Mouse (Mus musculus): ENCODE data around the gene Rps25. TPM values are rescaled to one million over a fixed set of nuclear protein-coding genes. Genes with fewer than 3 reads are reported as not detected.
A peak's percentile ranks its signal among the peaks of the same experiment; 100 is the strongest.

The Rps25 gene
- polyA plus RNA-seq, 1 experiment from 2014 or later: 1,882 TPM

DNA sequence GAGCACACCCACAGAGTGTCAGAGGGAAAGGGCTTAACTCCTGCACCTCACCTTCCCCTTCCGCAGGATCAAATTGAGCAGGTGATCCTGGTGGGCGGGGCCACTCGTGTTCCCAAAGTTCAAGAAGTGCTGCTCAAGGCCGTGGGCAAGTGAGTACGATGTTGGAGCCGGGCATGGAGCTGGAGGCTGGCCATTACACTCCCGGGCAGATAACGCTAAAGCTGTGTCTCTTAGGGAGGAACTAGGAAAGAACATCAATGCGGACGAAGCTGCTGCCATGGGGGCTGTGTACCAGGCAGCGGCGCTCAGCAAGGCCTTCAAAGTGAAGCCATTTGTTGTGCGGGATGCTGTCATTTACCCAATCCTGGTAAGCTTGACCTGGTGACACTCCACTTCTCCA, 22.3 kb upstream of the Rps25 start:
- H3K4me3 ChIP-seq (replicated peaks): no peak overlapping the region
- H3K36me3 ChIP-seq: peaks cover 90% of the 10 kb centered on the region
- ATAC-seq (replicated peaks; ENCODE audit: low FRiP score): no peak
- 87% methylated on average over 13 of the region's 13 CpGs for WGBS
- H3K9me3 ChIP-seq (replicated peaks): no peaks in the 10 kb centered on the region
- H3K4me2 ChIP-seq: no peak overlapping the region
- H3K9ac ChIP-seq: no peak overlapping the region
- H3K4me1 ChIP-seq: peaks cover 13% of the 10 kb centered on the region
- no peaks in the 10 kb centered on the region for H3K27me3 ChIP-seq
- no peak overlapping the region for H3K27ac ChIP-seq

DNA sequence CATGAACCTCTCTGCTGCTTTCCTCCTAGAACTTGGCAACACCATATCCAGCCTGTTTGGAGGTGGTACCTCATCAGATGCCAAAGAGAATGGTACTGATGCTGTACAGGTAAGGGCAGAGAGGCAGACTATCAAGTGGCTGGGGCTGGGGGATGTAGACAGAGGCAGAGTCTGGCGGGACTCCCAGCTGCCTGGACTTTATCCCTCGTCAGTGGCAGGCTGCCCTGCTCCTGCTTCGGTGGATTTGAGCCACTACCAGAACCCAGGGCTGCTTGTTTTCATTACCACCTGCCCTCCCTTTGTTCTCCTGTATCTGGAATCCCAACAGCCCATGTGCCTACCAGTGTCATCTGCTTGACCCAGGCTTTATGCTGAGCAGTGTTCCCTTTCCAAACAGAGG, 19.7 kb upstream of the Rps25 start:
- no peaks in the 10 kb centered on the region for H3K9me3 ChIP-seq (replicated peaks)
- peaks cover 98% of the 10 kb centered on the region for H3K36me3 ChIP-seq
- H3K9ac ChIP-seq: no peak overlapping the region
- 87% methylated on average over 3 of the region's 3 CpGs for WGBS
- H3K27ac ChIP-seq: no peak overlapping the region
- H3K4me1 ChIP-seq: no peaks in the 10 kb centered on the region
- H3K27me3 ChIP-seq: no peaks in the 10 kb centered on the region
- H3K4me3 ChIP-seq (replicated peaks): no peak overlapping the region
- no peak for ATAC-seq (replicated peaks; ENCODE audit: low FRiP score)
- no peak overlapping the region for H3K4me2 ChIP-seq

DNA sequence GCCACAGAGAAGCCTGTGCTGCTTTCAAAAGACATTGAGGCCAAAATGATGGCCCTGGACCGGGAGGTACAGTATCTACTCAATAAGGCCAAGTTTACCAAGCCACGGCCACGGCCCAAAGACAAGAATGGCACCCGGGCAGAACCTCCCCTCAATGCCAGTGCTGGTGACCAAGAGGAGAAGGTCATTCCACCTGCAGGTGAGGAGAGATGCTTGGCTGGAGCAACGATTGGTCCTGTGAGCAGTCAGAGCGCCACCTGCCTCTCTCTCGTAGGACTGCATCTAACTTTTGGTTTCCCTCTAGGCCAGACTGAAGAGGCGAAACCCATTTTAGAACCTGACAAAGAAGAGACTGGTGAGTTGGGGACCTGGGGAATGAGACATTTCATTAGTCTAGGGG, 17.7 kb upstream of the Rps25 start:
- Histone ChIP-seq H3K9ac (no peak overlapping the region), H3K9me3 (replicated peaks) (no peaks in the 10 kb centered on the region), H3K36me3 (peaks cover 85% of the 10 kb centered on the region), H3K4me3 (replicated peaks) (no peak overlapping the region), H3K4me2 (no peak overlapping the region), H3K4me1 (no peaks in the 10 kb centered on the region), H3K27ac (no peak overlapping the region), H3K27me3 (no peaks in the 10 kb centered on the region)
- WGBS: 59% methylated on average over 8 of the region's 8 CpGs
- no peak for ATAC-seq (replicated peaks; ENCODE audit: low FRiP score)

DNA sequence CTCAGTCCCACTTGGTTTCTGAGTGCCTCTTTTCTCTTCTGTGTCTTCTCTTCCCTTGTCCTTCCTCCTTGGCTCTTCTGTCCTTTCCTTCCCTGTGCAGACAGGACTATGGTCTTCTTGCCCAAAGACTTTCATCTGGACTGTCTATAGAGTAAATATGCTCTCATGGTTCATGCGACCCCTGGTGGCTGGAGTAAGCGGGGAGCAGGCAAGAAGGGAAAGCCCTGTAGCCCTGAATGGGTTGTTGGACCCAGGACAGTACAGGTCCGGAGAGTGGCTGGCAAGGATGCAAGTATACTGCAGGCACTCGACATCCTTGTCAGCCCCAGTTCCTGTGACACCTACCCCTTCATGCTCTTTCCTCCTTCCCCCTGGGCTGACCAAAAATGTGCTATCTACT, 15.5 kb upstream of the Rps25 start:
- Histone ChIP-seq H3K4me2 (no peak overlapping the region), H3K27ac (no peak overlapping the region), H3K4me1 (peaks cover 6% of the 10 kb centered on the region; the same call in 1 of the 2 replicates), H3K36me3 (peaks cover 63% of the 10 kb centered on the region), H3K27me3 (no peaks in the 10 kb centered on the region), H3K4me3 (replicated peaks) (no peak overlapping the region), H3K9me3 (replicated peaks) (no peaks in the 10 kb centered on the region), H3K9ac (no peak overlapping the region)
- 39% methylated on average over 4 of the region's 4 CpGs for WGBS
- ATAC-seq (replicated peaks; ENCODE audit: low FRiP score): 0 out of 2 replicates have a peak, but pooled peaks have one; percentile 5

DNA sequence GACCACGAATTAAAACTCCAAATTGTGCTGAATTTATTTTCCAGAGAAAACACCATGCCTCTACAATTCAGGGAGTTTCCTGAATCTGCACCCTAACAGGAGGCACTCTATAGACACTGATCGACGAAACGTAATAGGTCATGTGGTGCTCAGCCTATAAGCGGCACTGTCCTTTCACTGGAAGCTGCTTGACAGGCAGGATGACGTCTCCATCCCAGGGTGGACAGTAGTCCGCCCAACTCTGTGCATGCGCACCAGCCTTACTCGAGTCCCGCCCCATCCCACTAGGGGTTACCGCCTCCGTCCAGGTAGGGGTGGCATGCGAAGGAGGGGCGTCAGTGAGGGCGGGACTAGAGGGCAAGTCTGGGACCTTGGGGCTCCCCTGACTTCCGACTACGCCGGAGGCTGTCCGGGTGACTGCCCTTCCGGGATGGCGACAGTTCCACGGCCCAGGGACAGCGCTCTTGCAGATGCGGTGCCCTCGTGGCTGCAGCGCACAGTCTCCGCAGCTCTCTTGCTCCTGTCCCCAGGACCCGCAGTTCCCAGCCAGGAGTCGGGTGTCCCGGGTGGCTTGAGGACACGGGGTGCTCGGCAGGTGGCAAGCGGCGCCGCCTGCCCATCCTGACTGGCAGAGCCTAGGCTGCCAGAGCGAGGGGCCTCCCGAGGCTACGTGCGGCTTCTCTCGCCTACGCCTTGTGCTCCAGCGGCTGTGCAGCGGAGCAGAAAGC, 10.1 kb upstream of the Rps25 start, which contains the start of gene Slc37a4:
Slc37a4 (plus strand) TSS at position 169 of the 728 bp plus-strand sequence.
- WGBS: under 1% methylated on average over 43 of the region's 43 CpGs
- H3K27me3 ChIP-seq: no peaks in the 10 kb centered on the region
- H3K4me1 ChIP-seq: peaks cover 34% of the 10 kb centered on the region
- H3K9ac ChIP-seq: peak within 1 kb of the TSS; percentile 72
- no peaks in the 10 kb centered on the region for H3K9me3 ChIP-seq (replicated peaks)
- H3K27ac ChIP-seq: peak within 1 kb of the TSS; percentile 93
- peaks cover 37% of the 10 kb centered on the region for H3K36me3 ChIP-seq
- H3K4me3 ChIP-seq (replicated peaks): peak within 1 kb of the TSS; percentile 70
- peak; percentile 98 for ATAC-seq (replicated peaks; ENCODE audit: low FRiP score)
- peak within 1 kb of the TSS; percentile 94 for H3K4me2 ChIP-seq

DNA sequence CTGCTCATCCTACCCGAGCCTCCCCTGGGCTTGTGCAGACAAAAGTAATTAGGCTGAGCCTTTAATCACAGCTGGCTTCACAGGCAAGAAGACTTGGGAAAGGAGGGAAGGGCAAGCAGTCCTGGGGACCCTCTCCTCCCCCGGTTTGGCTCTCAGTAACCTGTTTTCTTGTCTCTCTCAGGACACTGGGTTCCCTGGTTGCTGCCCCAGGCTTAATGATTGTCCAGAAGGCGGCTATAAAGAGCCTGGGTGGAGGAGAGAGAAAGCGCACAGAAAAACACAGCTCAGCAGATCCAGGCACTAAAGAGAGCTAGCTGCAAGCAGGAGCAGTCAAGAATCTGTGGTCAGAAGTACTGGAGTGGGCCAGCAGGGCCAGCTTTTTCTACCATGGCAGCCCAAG, 8.9 kb upstream of the Rps25 start:
- H3K4me1 ChIP-seq: peaks cover 34% of the 10 kb centered on the region
- H3K27me3 ChIP-seq: no peaks in the 10 kb centered on the region
- WGBS: 9% methylated on average over 4 of the region's 4 CpGs
- no peaks in the 10 kb centered on the region for H3K9me3 ChIP-seq (replicated peaks)
- H3K4me2 ChIP-seq: peak overlapping the region; percentile 94
- H3K4me3 ChIP-seq (replicated peaks): peak overlapping the region; percentile 70
- peak overlapping the region; percentile 93 for H3K27ac ChIP-seq
- H3K36me3 ChIP-seq: peaks cover 40% of the 10 kb centered on the region
- no peak; the same call in 1 of the 2 replicates for ATAC-seq (replicated peaks; ENCODE audit: low FRiP score)
- peak overlapping the region; percentile 72; the same call in 1 of the 2 replicates for H3K9ac ChIP-seq

DNA sequence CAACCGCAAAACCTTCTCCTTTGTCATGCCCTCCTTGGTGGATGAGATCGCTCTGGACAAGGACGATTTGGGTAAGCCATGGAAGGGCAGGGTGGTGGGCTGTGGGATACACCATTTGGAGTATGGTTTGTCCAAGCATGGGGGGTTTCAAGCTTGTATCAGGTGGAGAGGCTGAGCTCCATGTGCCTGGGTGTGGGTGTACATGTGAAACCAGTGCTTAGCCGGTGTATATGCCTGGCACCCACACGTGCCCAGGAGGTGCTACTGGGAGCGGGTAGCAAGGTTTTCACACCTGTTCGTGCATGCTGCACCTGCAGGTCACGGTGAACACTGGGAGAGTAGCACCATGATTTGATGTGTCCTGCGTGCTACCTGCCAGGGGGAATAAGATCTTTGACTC, 8.4 kb upstream of the Rps25 start:
- peak overlapping the region; percentile 94 for H3K4me2 ChIP-seq
- no peaks in the 10 kb centered on the region for H3K9me3 ChIP-seq (replicated peaks)
- H3K27ac ChIP-seq: peak overlapping the region; percentile 93
- H3K4me3 ChIP-seq (replicated peaks): peak overlapping the region; percentile 70
- 71% methylated on average over 9 of the region's 9 CpGs for WGBS
- no peak for ATAC-seq (replicated peaks; ENCODE audit: low FRiP score)
- peak overlapping the region; percentile 24; the same call in 1 of the 2 replicates for H3K9ac ChIP-seq
- H3K27me3 ChIP-seq: no peaks in the 10 kb centered on the region
- H3K36me3 ChIP-seq: peaks cover 45% of the 10 kb centered on the region
- peaks cover 34% of the 10 kb centered on the region for H3K4me1 ChIP-seq

DNA sequence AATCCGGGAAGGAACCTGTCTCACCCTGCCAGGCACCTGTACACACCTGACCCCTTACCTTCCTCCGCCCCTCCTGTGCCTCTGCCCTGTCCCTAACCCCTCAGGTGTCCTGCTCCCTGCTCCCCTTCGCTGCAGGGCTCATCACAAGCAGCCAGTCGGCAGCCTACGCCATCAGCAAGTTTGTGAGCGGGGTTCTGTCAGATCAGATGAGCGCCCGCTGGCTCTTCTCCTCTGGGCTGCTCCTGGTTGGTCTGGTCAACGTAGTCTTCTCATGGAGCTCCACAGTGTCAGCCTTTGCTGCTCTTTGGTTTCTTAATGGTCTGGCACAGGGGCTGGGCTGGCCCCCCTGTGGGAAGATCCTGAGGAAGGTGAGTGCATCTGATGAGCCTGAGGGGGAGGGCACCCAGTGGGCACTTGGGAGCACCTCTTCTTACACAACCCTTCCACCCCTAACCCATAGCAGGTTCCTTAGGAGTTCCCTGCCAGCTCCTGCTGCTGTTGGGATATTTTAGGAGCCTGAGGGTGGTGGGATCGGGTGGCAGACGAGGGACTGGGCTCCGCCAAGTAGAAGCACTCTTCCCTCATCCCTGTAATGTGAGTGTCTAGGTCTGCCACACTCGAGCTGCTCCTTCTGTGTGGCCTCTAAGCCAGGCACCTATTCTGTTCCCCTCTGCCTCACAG, 7.7 kb upstream of the Rps25 start:
- peaks cover 52% of the 10 kb centered on the region for H3K36me3 ChIP-seq
- ATAC-seq (replicated peaks; ENCODE audit: low FRiP score): no peak
- peak overlapping the region; percentile 93; the same call in 1 of the 2 replicates for H3K27ac ChIP-seq
- 0 out of 2 replicates have a peak overlapping the region, but pooled peaks have one; percentile 31 for H3K9ac ChIP-seq
- H3K27me3 ChIP-seq: no peaks in the 10 kb centered on the region
- H3K4me3 ChIP-seq (replicated peaks): peak overlapping the region; percentile 70
- H3K4me2 ChIP-seq: peak overlapping the region; percentile 94
- H3K9me3 ChIP-seq (replicated peaks): no peaks in the 10 kb centered on the region
- peaks cover 34% of the 10 kb centered on the region for H3K4me1 ChIP-seq
- 77% methylated on average over 13 of the region's 13 CpGs for WGBS

DNA sequence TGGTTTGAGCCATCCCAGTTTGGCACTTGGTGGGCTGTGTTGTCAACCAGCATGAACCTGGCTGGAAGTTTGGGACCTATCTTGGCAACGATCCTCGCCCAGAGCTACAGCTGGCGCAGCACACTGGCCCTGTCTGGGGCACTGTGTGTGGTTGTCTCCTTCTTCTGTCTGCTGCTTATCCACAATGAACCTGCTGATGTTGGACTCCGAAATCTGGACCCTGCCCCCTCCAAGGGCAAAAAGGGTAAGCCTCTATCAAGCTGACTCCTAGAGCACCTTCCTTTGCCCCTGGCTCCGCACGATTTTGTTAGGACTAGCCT, 7.2 kb upstream of the Rps25 start:
- H3K36me3 ChIP-seq: peaks cover 57% of the 10 kb centered on the region
- H3K27ac ChIP-seq: no peak overlapping the region
- peaks cover 34% of the 10 kb centered on the region for H3K4me1 ChIP-seq
- H3K27me3 ChIP-seq: no peaks in the 10 kb centered on the region
- ATAC-seq (replicated peaks; ENCODE audit: low FRiP score): no peak
- 87% methylated on average over 6 of the region's 6 CpGs for WGBS
- H3K4me2 ChIP-seq: peak overlapping the region; percentile 94
- H3K9me3 ChIP-seq (replicated peaks): no peaks in the 10 kb centered on the region
- H3K9ac ChIP-seq: no peak overlapping the region
- no peak overlapping the region for H3K4me3 ChIP-seq (replicated peaks)

DNA sequence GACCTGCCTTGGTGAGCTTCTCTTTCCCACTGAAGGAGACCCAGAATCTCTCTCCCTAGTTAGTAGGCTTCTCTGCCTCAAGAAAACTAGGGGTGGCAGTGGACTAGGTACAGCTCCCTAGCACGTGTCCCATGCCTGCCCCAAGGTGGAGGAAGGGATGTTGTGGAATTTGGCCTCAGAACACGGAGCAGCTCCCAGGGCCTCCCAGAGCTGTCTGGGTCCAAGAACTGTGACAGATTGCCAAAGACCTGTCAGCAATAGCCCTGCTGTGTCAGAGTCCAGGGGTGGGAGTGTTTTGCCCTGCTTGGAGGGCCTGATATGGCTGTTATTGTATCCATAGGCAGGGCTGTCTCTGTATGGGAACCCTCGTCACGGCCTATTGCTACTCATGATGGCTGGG, 5.9 kb upstream of the Rps25 start:
- no peak overlapping the region for H3K27ac ChIP-seq
- ATAC-seq (replicated peaks; ENCODE audit: low FRiP score): no peak
- H3K9ac ChIP-seq: no peak overlapping the region
- H3K27me3 ChIP-seq: no peaks in the 10 kb centered on the region
- H3K9me3 ChIP-seq (replicated peaks): no peaks in the 10 kb centered on the region
- peaks cover 66% of the 10 kb centered on the region for H3K36me3 ChIP-seq
- peaks cover 33% of the 10 kb centered on the region for H3K4me1 ChIP-seq
- WGBS: 61% methylated on average over 4 of the region's 4 CpGs
- H3K4me3 ChIP-seq (replicated peaks): no peak overlapping the region
- H3K4me2 ChIP-seq: no peak overlapping the region

DNA sequence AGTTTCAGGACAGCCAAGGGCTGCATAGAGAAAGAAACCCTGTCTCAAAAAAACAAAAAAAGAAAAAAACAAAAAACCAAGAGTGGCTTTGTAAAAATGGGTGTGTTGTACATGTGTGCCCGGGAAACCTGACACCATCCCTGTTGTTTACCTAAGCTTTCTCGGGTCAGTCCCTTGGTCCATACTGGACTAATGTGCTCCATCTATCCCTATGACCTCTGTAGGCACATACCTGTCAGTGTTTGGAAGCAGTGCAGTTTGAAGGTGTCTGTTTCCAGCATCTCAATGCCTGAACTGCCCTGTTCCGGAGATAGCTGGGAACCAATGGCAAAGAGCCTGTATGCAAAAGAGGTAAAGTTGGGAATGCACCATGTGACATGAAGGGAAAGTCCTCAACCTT, 1.9 kb upstream of the Rps25 start:
- Histone ChIP-seq H3K27ac (no peak overlapping the region), H3K9ac (no peak overlapping the region), H3K4me2 (no peak overlapping the region), H3K4me3 (replicated peaks) (no peak overlapping the region), H3K36me3 (peaks cover 70% of the 10 kb centered on the region), H3K27me3 (no peaks in the 10 kb centered on the region), H3K4me1 (peaks cover 15% of the 10 kb centered on the region), H3K9me3 (replicated peaks) (no peaks in the 10 kb centered on the region)
- ATAC-seq (replicated peaks; ENCODE audit: low FRiP score): no peak
- 58% methylated on average over 3 of the region's 3 CpGs for WGBS

DNA sequence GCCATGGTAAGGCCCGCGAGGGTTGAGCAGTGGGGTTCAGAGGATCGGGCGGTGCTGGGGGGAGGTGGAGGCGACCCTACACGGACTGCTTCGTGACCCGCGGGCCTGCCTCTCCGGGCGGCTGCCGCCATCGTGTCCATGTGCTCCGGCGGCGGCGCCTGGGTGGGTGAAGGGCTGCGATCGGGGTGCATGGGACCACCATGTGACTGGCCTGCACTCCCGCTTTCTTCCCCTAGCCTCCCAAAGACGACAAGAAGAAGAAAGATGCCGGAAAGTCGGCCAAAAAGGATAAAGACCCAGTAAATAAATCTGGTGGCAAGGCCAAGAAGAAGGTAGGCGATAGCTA, 786 bp downstream of the Rps25 start:
- no peak; the same call in 1 of the 2 replicates for ATAC-seq (replicated peaks; ENCODE audit: low FRiP score)
- Histone ChIP-seq H3K4me1 (peaks cover 15% of the 10 kb centered on the region), H3K36me3 (peaks cover 70% of the 10 kb centered on the region), H3K27me3 (no peaks in the 10 kb centered on the region), H3K4me2 (peak overlapping the region; percentile 63), H3K9ac (peak overlapping the region; percentile 91), H3K4me3 (replicated peaks) (peak overlapping the region; percentile 86), H3K9me3 (replicated peaks) (no peaks in the 10 kb centered on the region), H3K27ac (peak overlapping the region; percentile 99)
- WGBS: 0% methylated on average over 24 of the region's 24 CpGs
